Mouse (Mus musculus) liver, embryonic 15.5 days (tissue): ENCODE results near the gene Hfe2. TPM values are rescaled to one million over a fixed set of nuclear protein-coding genes. Genes with fewer than 3 reads are reported as not detected.
A peak's percentile ranks its signal among the peaks of the same experiment; 100 is the strongest.

Experiments used
- ATAC-seq: fragments of 200-750 bp; cut with Nextera tagmentation; 2 replicates; pipeline ENCODE4 v1.8.0; 2017; ENCODE audit warnings: moderate number of reproducible peaks, mild to moderate bottlenecking, moderate library complexity; ENCODE audit not compliant: insufficient read depth
- H3K27ac ChIP-seq: fragments of 300-500 bp; sonication (generic); replicated peaks from 2 replicates; pipeline ENCODE4 v1.5.1; 2015; ENCODE audit warnings: mild to moderate bottlenecking, inconsistent platforms
- H3K27me3 ChIP-seq: fragments of 300-500 bp; sonication (generic); 2 replicates; pipeline ENCODE4 v1.6.1; 2015; ENCODE audit warnings: mild to moderate bottlenecking, inconsistent platforms
- H3K36me3 ChIP-seq: fragments of 300-500 bp; sonication (generic); replicated peaks from 2 replicates; pipeline ENCODE4 v1.6.1; 2015; ENCODE audit warnings: moderate library complexity, mild to moderate bottlenecking, inconsistent platforms
- H3K4me1 ChIP-seq: fragments of 300-500 bp; sonication (generic); replicated peaks from 2 replicates; pipeline ENCODE4 v1.6.1; 2015; ENCODE audit warnings: inconsistent platforms
- H3K4me2 ChIP-seq: fragments of 300-500 bp; sonication (generic); 2 replicates; pipeline ENCODE4 v1.6.1; 2015; ENCODE audit warnings: moderate library complexity, mild to moderate bottlenecking, inconsistent platforms
- H3K4me3 ChIP-seq: fragments of 300-500 bp; sonication (generic); replicated peaks from 2 replicates; pipeline ENCODE4 v1.5.1; 2015; ENCODE audit warnings: mild to moderate bottlenecking, inconsistent platforms
- H3K9ac ChIP-seq: fragments of 300-500 bp; sonication (generic); 2 replicates; pipeline ENCODE4 v1.6.1; 2015; ENCODE audit warnings: moderate library complexity, mild to moderate bottlenecking, inconsistent platforms
- H3K9me3 ChIP-seq: fragments of 300-500 bp; sonication (generic); replicated peaks from 2 replicates; pipeline ENCODE4 v1.6.1; 2016; ENCODE audit warnings: inconsistent platforms
- WGBS: fragments of 180-500 bp; shearing (Covaris S2); methylation state at CpG from one replicate; pipeline ENCODE4 v1.1.7; 2015; ENCODE audit warnings: mixed read lengths; ENCODE audit not compliant: insufficient replicate concordance; 5-methylcytosine and 5-hydroxymethylcytosine counted together
- polyA plus RNA-seq: library from polyadenylated mRNA; unstranded; fragments of >200 nt; fragmentation: Nextera tagmentation; extraction: Ambion mirVana; gene quantifications from 2 replicates; pipeline ENCODE4 v1.2.1, GENCODE M21; 2015

The Hfe2 gene
- polyA plus RNA-seq, 1 experiment from 2014 or later, result 7.1 TPM

- Histone ChIP-seq H3K27ac (no peak overlapping the region), H3K27me3 (peaks cover 5% of the 10 kb centered on the region; the same call in 1 of the 2 replicates), H3K36me3 (no peaks in the 10 kb centered on the region), H3K4me2 (no peak overlapping the region), H3K4me3 (no peak overlapping the region), H3K4me1 (peaks cover 12% of the 10 kb centered on the region; the same call in 1 of the 2 replicates), H3K9me3 (no peaks in the 10 kb centered on the region), H3K9ac (no peak overlapping the region)
- 62% methylated on average over 5 of the region's 5 CpGs for WGBS
- no peak for ATAC-seq
Measured at GRCm38 (mm10) chr3:96549346-96549745, 24.4 kb downstream of the Hfe2 start.

GRCm38 (mm10) chr3:96551203-96551602, 26.2 kb downstream of the Hfe2 start:
- Histone ChIP-seq H3K4me2 (no peak overlapping the region), H3K27me3 (no peaks in the 10 kb centered on the region), H3K9ac (no peak overlapping the region), H3K27ac (no peak overlapping the region), H3K9me3 (no peaks in the 10 kb centered on the region), H3K36me3 (no peaks in the 10 kb centered on the region), H3K4me3 (no peak overlapping the region), H3K4me1 (peaks cover 26% of the 10 kb centered on the region)
- no peak for ATAC-seq
- WGBS, result 14% methylated on average over 8 of the region's 8 CpGs

- no peak for ATAC-seq
- H3K4me2 ChIP-seq, result no peak overlapping the region
- H3K27ac ChIP-seq, result no peak overlapping the region
- no peaks in the 10 kb centered on the region for H3K9me3 ChIP-seq
- H3K9ac ChIP-seq, result no peak overlapping the region
- WGBS, result 44% methylated on average over 7 of the region's 7 CpGs
- H3K4me3 ChIP-seq, result no peak overlapping the region
- no peaks in the 10 kb centered on the region for H3K36me3 ChIP-seq
- peaks cover 33% of the 10 kb centered on the region for H3K4me1 ChIP-seq
- H3K27me3 ChIP-seq, result no peaks in the 10 kb centered on the region
Measured at GRCm38 (mm10) chr3:96551890-96552289, 26.9 kb downstream of the Hfe2 start.

- H3K36me3 ChIP-seq, result no peaks in the 10 kb centered on the region
- no peaks in the 10 kb centered on the region for H3K9me3 ChIP-seq
- H3K4me2 ChIP-seq, result no peak overlapping the region
- peaks cover 37% of the 10 kb centered on the region for H3K4me1 ChIP-seq
- H3K4me3 ChIP-seq, result no peak overlapping the region
- ATAC-seq, result no peak
- H3K9ac ChIP-seq, result no peak overlapping the region
- no peaks in the 10 kb centered on the region for H3K27me3 ChIP-seq
- no peak overlapping the region for H3K27ac ChIP-seq
- 36% methylated on average over 6 of the region's 6 CpGs for WGBS
Measured at GRCm38 (mm10) chr3:96553601-96554000, 28.6 kb downstream of the Hfe2 start.

- Histone ChIP-seq H3K4me3 (no peak overlapping the region), H3K4me2 (no peak overlapping the region), H3K36me3 (peaks cover 3% of the 10 kb centered on the region), H3K9me3 (no peaks in the 10 kb centered on the region), H3K9ac (no peak overlapping the region), H3K4me1 (peaks cover 38% of the 10 kb centered on the region), H3K27ac (no peak overlapping the region), H3K27me3 (no peaks in the 10 kb centered on the region)
- ATAC-seq, result no peak
- 74% methylated on average over 6 of the region's 6 CpGs for WGBS
Measured at GRCm38 (mm10) chr3:96554251-96554650, 29.3 kb downstream of the Hfe2 start.

GRCm38 (mm10) chr3:96555041-96555596, 30.1 kb downstream of the Hfe2 start:
- WGBS, result 70% methylated on average over 12 of the region's 12 CpGs
- H3K36me3 ChIP-seq, result peaks cover 12% of the 10 kb centered on the region
- H3K27me3 ChIP-seq, result no peaks in the 10 kb centered on the region
- no peaks in the 10 kb centered on the region for H3K9me3 ChIP-seq
- H3K4me1 ChIP-seq, result peaks cover 47% of the 10 kb centered on the region
- H3K4me3 ChIP-seq, result no peak overlapping the region
- ATAC-seq, result no peak
- peak overlapping the region; percentile 70 for H3K27ac ChIP-seq
- H3K9ac ChIP-seq, result no peak overlapping the region
- H3K4me2 ChIP-seq, result no peak overlapping the region

- H3K27me3 ChIP-seq, result no peaks in the 10 kb centered on the region
- peak overlapping the region; percentile 84 for H3K4me2 ChIP-seq
- H3K27ac ChIP-seq, result 0 out of 2 replicates have a peak overlapping the region, but pooled peaks have one; percentile 89
- H3K4me3 ChIP-seq, result peak overlapping the region; percentile 75
- no peak for ATAC-seq
- H3K36me3 ChIP-seq, result peaks cover 22% of the 10 kb centered on the region
- peaks cover 57% of the 10 kb centered on the region for H3K4me1 ChIP-seq
- peak overlapping the region; percentile 75 for H3K9ac ChIP-seq
- H3K9me3 ChIP-seq, result no peaks in the 10 kb centered on the region
- WGBS, result 59% methylated on average over 15 of the region's 15 CpGs
Measured at GRCm38 (mm10) chr3:96555999-96556614, 31.1 kb downstream of the Hfe2 start.

GRCm38 (mm10) chr3:96556651-96557635, 32.0 kb downstream of the Hfe2 start:
- Histone ChIP-seq H3K9ac (peak overlapping the region; percentile 75), H3K36me3 (peaks cover 26% of the 10 kb centered on the region), H3K4me1 (peaks cover 57% of the 10 kb centered on the region), H3K27ac (peak overlapping the region; percentile 89), H3K4me3 (peak overlapping the region; percentile 75), H3K4me2 (peak overlapping the region; percentile 84), H3K9me3 (no peaks in the 10 kb centered on the region), H3K27me3 (no peaks in the 10 kb centered on the region)
- 0 out of 2 replicates have a peak, but pooled peaks have one; percentile 22 for ATAC-seq
- 1% methylated on average over 22 of the region's 22 CpGs for WGBS

GRCm38 (mm10) chr3:96557694-96558093, 32.7 kb downstream of the Hfe2 start, which contains the start of gene Txnip:
Gene Txnip (plus strand): TSS chr3:96557957.
- ATAC-seq, result peak; percentile 97
- peaks cover 26% of the 10 kb centered on the region for H3K36me3 ChIP-seq
- no peaks in the 10 kb centered on the region for H3K27me3 ChIP-seq
- peaks cover 62% of the 10 kb centered on the region for H3K4me1 ChIP-seq
- H3K9me3 ChIP-seq, result no peaks in the 10 kb centered on the region
- H3K4me3 ChIP-seq, result peak within 1 kb of the TSS; percentile 75
- H3K4me2 ChIP-seq, result peak within 1 kb of the TSS; percentile 84
- peak within 1 kb of the TSS; percentile 89 for H3K27ac ChIP-seq
- peak within 1 kb of the TSS; percentile 87 for H3K9ac ChIP-seq
- WGBS, result under 1% methylated on average over 26 of the region's 26 CpGs

GRCm38 (mm10) chr3:96558159-96558558, 33.2 kb downstream of the Hfe2 start:
- under 1% methylated on average over 17 of the region's 17 CpGs for WGBS
- Histone ChIP-seq H3K27ac (peak overlapping the region; percentile 89), H3K4me2 (peak overlapping the region; percentile 84), H3K4me3 (peak overlapping the region; percentile 75), H3K27me3 (no peaks in the 10 kb centered on the region), H3K4me1 (peaks cover 62% of the 10 kb centered on the region), H3K36me3 (peaks cover 26% of the 10 kb centered on the region), H3K9me3 (no peaks in the 10 kb centered on the region), H3K9ac (peak overlapping the region; percentile 87)
- ATAC-seq, result peak; percentile 22
